8 mouse cellular contexts compared by ENCODE assay signal in the genomic region with DNA sequence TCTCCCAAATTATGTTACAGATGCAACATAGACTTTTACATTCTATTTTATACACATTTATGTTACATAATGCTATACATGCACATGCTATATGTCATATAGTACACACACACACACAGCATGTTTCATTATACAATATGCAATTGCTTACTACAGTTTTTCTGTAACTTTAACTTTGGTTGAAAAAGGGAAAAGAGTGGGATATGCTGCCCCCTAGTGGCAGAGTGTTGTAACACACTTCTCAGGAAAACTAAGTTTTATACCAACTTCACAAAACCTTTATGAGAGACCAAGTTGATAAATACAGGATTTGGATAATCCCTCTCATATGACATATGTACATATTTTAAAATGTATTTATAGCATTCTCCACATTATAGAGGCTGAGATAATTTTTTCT. TPM values are rescaled to one million over a fixed set of nuclear protein-coding genes. Genes with fewer than 3 reads are reported as not detected.
DNase-seq lines count a peak whose midpoint lies in the region; ATAC-seq and TF ChIP-seq lines count a peak whose summit lies in the region.

No protein-coding gene starts in this region.

- H3K9me3 ChIP-seq in hindbrain, embryonic 14.5 days (ENCODE audit: control insufficient read depth, low read length), result no peaks in the 10 kb centered on the region
- no peaks in the 10 kb centered on the region for H3K9me3 ChIP-seq in hindbrain, embryonic 12.5 days (replicated peaks)

- H3K27ac ChIP-seq in hindbrain, embryonic 14.5 days, result no peak overlapping the region
- no peak overlapping the region for H3K27ac ChIP-seq in hindbrain, embryonic 12.5 days
- no peak overlapping the region for H3K27ac ChIP-seq in layer of hippocampus, adult 2 months

- H3K4me1 ChIP-seq in hindbrain, embryonic 14.5 days (replicated peaks; ENCODE audit: control insufficient read depth, insufficient read depth, low read length), result peaks cover 15% of the 10 kb centered on the region
- peaks cover 10% of the 10 kb centered on the region; the same call in 1 of the 2 replicates for H3K4me1 ChIP-seq in hindbrain, embryonic 12.5 days

- CTCF ChIA-PET in Patski (lab: Charles Lee), result interaction anchor here (0.8 to 3.0 kb wide), 2 partner anchors 9 to 120 kb away, joined by 4 to 11 read pairs; no protein-coding TSS in a partner anchor

- no peak overlapping the region for H3K4me3 ChIP-seq in hindbrain, embryonic 14.5 days (replicated peaks; ENCODE audit: low read length)
- H3K4me3 ChIP-seq in hindbrain, embryonic 12.5 days, result no peak overlapping the region
- no peak overlapping the region for H3K4me3 ChIP-seq in layer of hippocampus, adult 2 months

- POLR2A ChIA-PET in Patski (lab: Charles Lee), result interaction anchor here (0.7 kb wide), 1 partner anchor 1601 kb away, joined by 5 read pairs; no protein-coding TSS in a partner anchor

- H3K4me2 ChIP-seq in hindbrain, embryonic 14.5 days (replicated peaks), result no peak overlapping the region
- H3K4me2 ChIP-seq in hindbrain, embryonic 12.5 days (replicated peaks), result no peak overlapping the region

- H3K9ac ChIP-seq in hindbrain, embryonic 14.5 days, result no peak overlapping the region
- no peak overlapping the region for H3K9ac ChIP-seq in hindbrain, embryonic 12.5 days

- TF ChIP-seq CTCF in Patski (IDR thresholded peaks at IDR 0.05), result peak; percentile 50
- peak; percentile 99 for TF ChIP-seq CTCF in layer of hippocampus, adult 2 months (conservative IDR thresholded peaks at IDR 0.05)

- DNase-seq in hindbrain, embryonic 14.5 days (ENCODE audit: low spot score), result peak; percentile 85
- DNase-seq in B cell, adult 2 months, result peak; percentile 82 to 86
- peak; percentile 9 for DNase-seq in Patski (ENCODE audit: low read depth, low spot score)
- DNase-seq in embryo, embryonic 10.5 days (ENCODE audit: low spot score), result peak; percentile 82
- peak in 1 of 2 experiments; percentile 77 for DNase-seq in layer of hippocampus, adult 2 months (ENCODE audit: low spot score in 2 of 2)
- DNase-seq in retina, adult 2 months (ENCODE audit: low read depth, low spot score), result peak; percentile 8

- in situ Hi-C loops in Patski (cut with MboI; ENCODE audit: low pct_unique_long_range_greater_than_20kb), result loop anchor here (10.0 kb wide), 1 partner anchor 123 kb away; the partner anchor contains the start of genes Chpf and Tmem198

- H3K36me3 ChIP-seq in hindbrain, embryonic 14.5 days (replicated peaks; ENCODE audit: control insufficient read depth, insufficient read depth), result no peaks in the 10 kb centered on the region
- no peaks in the 10 kb centered on the region for H3K36me3 ChIP-seq in hindbrain, embryonic 12.5 days

- no peak for ATAC-seq in hindbrain, embryonic 14.5 days (ENCODE audit: low FRiP score)
- ATAC-seq in hindbrain, embryonic 12.5 days (ENCODE audit: low FRiP score), result no peak
- no peak for ATAC-seq in Patski
- no peak for ATAC-seq in erythroid progenitor cell, adult 5-6 weeks (replicated peaks; ENCODE audit: low FRiP score, poor library complexity, severe bottlenecking)

- H3K27me3 ChIP-seq in hindbrain, embryonic 14.5 days (ENCODE audit: control insufficient read depth, insufficient read depth, low read length), result no peaks in the 10 kb centered on the region
- H3K27me3 ChIP-seq in hindbrain, embryonic 12.5 days, result peaks cover 3% of the 10 kb centered on the region; the same call in 1 of the 2 replicates
- peaks cover 6% of the 10 kb centered on the region for H3K27me3 ChIP-seq in Patski

RNA-seq across cellular contexts. Expression of gene Slc4a3, which starts 51.6 kb away (rescaled TPM):
- 43.0 and 50.1 TPM in 2 replicates for polyA plus RNA-seq in hindbrain, embryonic 14.5 days (2014; fragmentation: Nextera tagmentation; extraction: Ambion mirVana)
- polyA plus RNA-seq in hindbrain, embryonic 12.5 days (2016; fragmentation: Nextera tagmentation; extraction: Ambion mirVana), result 36.9 and 38.6 TPM in 2 replicates
- polyA plus RNA-seq in Patski (2021), result 60.2 TPM
- total RNA-seq in layer of hippocampus, adult 2 months (2021), result 100 to 1,000 TPM; 106 to 110 TPM
- 0.36 TPM in 1 of 2 replicates, not detected in the other for total RNA-seq in erythroid progenitor cell, adult 5-6 weeks (2015; ENCODE audit: low replicate concordance)
- total RNA-seq in erythroid progenitor cell, adult 5-6 weeks (2017; ENCODE audit: low replicate concordance), result 0.13 TPM in 1 of 2 replicates, not detected in the other
